ENCODE assay signal across 9 mouse cellular contexts in genomic region chr8:110266741-110267140, GRCm38 (mm10). TPM values are rescaled to one million over a fixed set of nuclear protein-coding genes. Genes with fewer than 3 reads are reported as not detected.
DNase-seq lines count a peak whose midpoint lies in the region; ATAC-seq and TF ChIP-seq lines count a peak whose summit lies in the region.
"Had no signal": no experiment of that assay in that cellular context is flagged by ENCODE, and none has a peak within 500 bp of the region (broad histone marks: within the 10 kb centered on the region; RNA-seq: fewer than 3 reads in every experiment).

Hydin (plus strand) TSS chr8:110266977.

- no peak for TF ChIP-seq CTCF in testis, adult 2 months (IDR thresholded peaks at IDR 0.05; ENCODE audit: control insufficient read depth, insufficient read depth, insufficient replicate concordance, low read depth, low read length)

- under 1% methylated on average over 15 of the region's 15 CpGs for WGBS in kidney, embryonic 15.5 days
- 1% methylated on average over 15 of the region's 15 CpGs for WGBS in limb, embryonic 12.5 days
- WGBS in midbrain, embryonic 16.5 days, result under 1% methylated on average over 15 of the region's 15 CpGs

- peak within 1 kb of the TSS; percentile 23; the same call in 1 of the 2 replicates for H3K9ac ChIP-seq in kidney, embryonic 15.5 days
- peak within 1 kb of the TSS; percentile 54 for H3K9ac ChIP-seq in limb, embryonic 12.5 days (replicated peaks)
- 0 out of 2 replicates have a peak within 1 kb of the TSS, but pooled peaks have one; percentile 30 for H3K9ac ChIP-seq in midbrain, embryonic 16.5 days (ENCODE audit: low read depth, low read length)

- H3K4me3 ChIP-seq in kidney, embryonic 15.5 days (replicated peaks), result peak within 1 kb of the TSS; percentile 49
- H3K4me3 ChIP-seq in limb, embryonic 12.5 days (replicated peaks), result peak within 1 kb of the TSS; percentile 42
- peak within 1 kb of the TSS; percentile 21; the same call in 1 of the 2 replicates for H3K4me3 ChIP-seq in midbrain, embryonic 16.5 days (ENCODE audit: low read depth, low read length)
- H3K4me3 ChIP-seq in testis, adult 2 months (ENCODE audit: control insufficient read depth, low read depth, low read length), result peak within 1 kb of the TSS; percentile 93
- H3K4me3 ChIP-seq: megakaryocyte, embryonic 14.5 days had no signal

- H3K27me3 ChIP-seq in kidney, embryonic 15.5 days, result peaks cover 5% of the 10 kb centered on the region; the same call in 1 of the 2 replicates
- peaks cover 4% of the 10 kb centered on the region; the same call in 1 of the 2 replicates for H3K27me3 ChIP-seq in limb, embryonic 12.5 days
- no peaks in the 10 kb centered on the region; the same call in 1 of the 2 replicates for H3K27me3 ChIP-seq in midbrain, embryonic 16.5 days (ENCODE audit: control insufficient read depth, insufficient read depth, low read depth, low read length)
- no peaks in the 10 kb centered on the region for H3K27me3 ChIP-seq in testis, adult 2 months (ENCODE audit: control insufficient read depth, insufficient read depth, low read length)

- H3K27ac ChIP-seq in kidney, embryonic 15.5 days, result no peak within 1 kb of the TSS
- no peak within 1 kb of the TSS for H3K27ac ChIP-seq in limb, embryonic 12.5 days
- H3K27ac ChIP-seq in midbrain, embryonic 16.5 days (ENCODE audit: low read length), result no peak within 1 kb of the TSS
- H3K27ac ChIP-seq in testis, adult 2 months (ENCODE audit: control insufficient read depth, insufficient read depth, low read depth, low read length), result peak within 1 kb of the TSS; percentile 94

- peak; percentile 26 to 46 for DNase-seq in gastrocnemius, postnatal 4 days (ENCODE audit: low spot score in 2 of 2)
- DNase-seq in gastrocnemius, adult 8-10 months (ENCODE audit: low spot score in 2 of 2), result no peak
- DNase-seq in cerebellum, postnatal 10 days, result peak; percentile 95 to 97
- peak; percentile 78 to 83 for DNase-seq in frontal cortex, postnatal 14 days (ENCODE audit: low spot score in 2 of 2)

- ATAC-seq in kidney, embryonic 15.5 days (replicated peaks; ENCODE audit: low FRiP score), result peak; percentile 98
- peak; percentile 91 for ATAC-seq in limb, embryonic 12.5 days (ENCODE audit: insufficient number of reproducible peaks, insufficient read depth, low FRiP score, low TSS enrichment, low read depth)
- peak; percentile 96 for ATAC-seq in midbrain, embryonic 16.5 days

- H3K36me3 ChIP-seq in kidney, embryonic 15.5 days, result no peaks in the 10 kb centered on the region
- no peaks in the 10 kb centered on the region for H3K36me3 ChIP-seq in limb, embryonic 12.5 days
- no peaks in the 10 kb centered on the region for H3K36me3 ChIP-seq in midbrain, embryonic 16.5 days (ENCODE audit: control insufficient read depth, insufficient read depth, low read length)
- H3K36me3 ChIP-seq in testis, adult 2 months (ENCODE audit: control insufficient read depth, insufficient read depth, low read length), result no peaks in the 10 kb centered on the region

- no peaks in the 10 kb centered on the region for H3K9me3 ChIP-seq in kidney, embryonic 15.5 days (replicated peaks)
- H3K9me3 ChIP-seq in limb, embryonic 12.5 days, result no peaks in the 10 kb centered on the region
- H3K9me3 ChIP-seq in midbrain, embryonic 16.5 days (replicated peaks; ENCODE audit: control insufficient read depth, low read length, poor library complexity, severe bottlenecking), result no peaks in the 10 kb centered on the region

- H3K4me2 ChIP-seq in kidney, embryonic 15.5 days, result peak within 1 kb of the TSS; percentile 82
- peak within 1 kb of the TSS; percentile 74 for H3K4me2 ChIP-seq in limb, embryonic 12.5 days
- H3K4me2 ChIP-seq in midbrain, embryonic 16.5 days (ENCODE audit: low read length), result peak within 1 kb of the TSS; percentile 72

- peaks cover 10% of the 10 kb centered on the region for H3K4me1 ChIP-seq in kidney, embryonic 15.5 days
- peaks cover 2% of the 10 kb centered on the region; the same call in 1 of the 2 replicates for H3K4me1 ChIP-seq in limb, embryonic 12.5 days (replicated peaks)
- H3K4me1 ChIP-seq in midbrain, embryonic 16.5 days (ENCODE audit: control insufficient read depth, insufficient read depth, low read length), result peaks cover 6% of the 10 kb centered on the region; the same call in 1 of the 2 replicates
- H3K4me1 ChIP-seq in testis, adult 2 months (ENCODE audit: control insufficient read depth, insufficient read depth, low read length), result peaks cover 9% of the 10 kb centered on the region

- peak; percentile 86; the same call in 1 of the 2 replicates for TF ChIP-seq POLR2A in testis, adult 2 months (IDR thresholded peaks at IDR 0.05; ENCODE audit: control insufficient read depth, low read depth, low read length)

RNA-seq across cellular contexts. Expression of gene Hydin, which starts in this region (rescaled TPM):
- under 1 TPM; 0.41 to 0.44 TPM for total RNA-seq in gastrocnemius, postnatal 4 days (2021)
- under 1 TPM in 3 of 4 experiments, not detected in 1; 0.02 TPM for total RNA-seq in gastrocnemius, adult 8-10 months (2022)
- polyA plus RNA-seq in kidney, embryonic 15.5 days (2015; fragmentation: Nextera tagmentation; extraction: Ambion mirVana), result 0.04 and 0.05 TPM in 2 replicates
- polyA plus RNA-seq in limb, embryonic 12.5 days (2016; fragmentation: Nextera tagmentation; extraction: Ambion mirVana), result 0.06 and 0.16 TPM in 2 replicates
- polyA plus RNA-seq in midbrain, embryonic 16.5 days (2015; fragmentation: Nextera tagmentation; extraction: Ambion mirVana), result 0.25 and 0.45 TPM in 2 replicates
- 32.6 and 33.2 TPM in 2 replicates for polyA plus RNA-seq in testis, adult 2 months (2012; rRNA removed)

Comparison
In these comparisons a context has a peak if more than half of its experiments do, and no peak if none do; other contexts are left out.
1. RNA of gene Hydin (polyA plus RNA-seq): 32.6 to 33.2 TPM in testis, adult 2 months; 0.25 to 0.45 TPM in midbrain, embryonic 16.5 days, 0.06 to 0.16 TPM in limb, embryonic 12.5 days and 0.04 to 0.05 TPM in kidney, embryonic 15.5 days; every median in the first group is over 10 times any median in the second.
2. Peak in DNase-seq in gastrocnemius, postnatal 4 days; RNA of the gene not detected or under 1 TPM.
3. Peak in ATAC-seq, H3K4me3 ChIP-seq, H3K9ac ChIP-seq and H3K4me2 ChIP-seq in kidney, embryonic 15.5 days; RNA of the gene not detected or under 1 TPM.
4. Peak in ATAC-seq, H3K4me3 ChIP-seq, H3K9ac ChIP-seq and H3K4me2 ChIP-seq in limb, embryonic 12.5 days; RNA of the gene not detected or under 1 TPM.
5. Peak in ATAC-seq, H3K4me3 ChIP-seq, H3K9ac ChIP-seq and H3K4me2 ChIP-seq in midbrain, embryonic 16.5 days; RNA of the gene not detected or under 1 TPM.
6. DNase-seq: peak in cerebellum, postnatal 10 days (2 of 2) and frontal cortex, postnatal 14 days (2 of 2); none in gastrocnemius, adult 8-10 months (0 of 2).
7. H3K4me3 ChIP-seq: peak in every context shown above with its lines; median percentile 93 in testis, adult 2 months; 49 in kidney, embryonic 15.5 days; 42 in limb, embryonic 12.5 days; 21 in midbrain, embryonic 16.5 days.
8. Peak in every context shown above with its lines, with median percentiles within 50 percentile points of each other: ATAC-seq, H3K4me2 ChIP-seq and H3K9ac ChIP-seq.